Mouse (Mus musculus): ENCODE data around the gene Kif21b.

The Kif21b gene

DNA sequence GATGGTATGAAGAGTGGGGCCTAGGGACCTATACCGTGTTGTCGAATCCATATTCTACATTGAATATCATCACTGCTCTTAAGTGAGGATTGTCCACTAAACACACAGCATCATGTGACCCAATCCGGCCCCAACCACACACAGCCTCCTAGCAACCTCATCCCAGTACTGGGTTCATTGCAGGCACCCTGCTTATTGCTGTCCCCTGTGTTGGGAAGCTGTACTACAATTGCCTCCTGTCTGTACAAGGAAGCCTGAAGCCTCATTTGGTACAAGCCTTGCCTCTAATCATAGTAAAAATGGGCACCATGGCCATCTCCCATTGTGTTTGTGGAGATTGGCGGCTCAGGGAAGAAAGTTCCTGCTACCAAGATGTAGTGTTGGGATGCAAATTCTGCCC is 25.1 kb downstream of the Kif21b start:
- DNase-seq (ENCODE audit: inconsistent age in 2 of 2, low spot score in 1 of 2), result no peak

DNA sequence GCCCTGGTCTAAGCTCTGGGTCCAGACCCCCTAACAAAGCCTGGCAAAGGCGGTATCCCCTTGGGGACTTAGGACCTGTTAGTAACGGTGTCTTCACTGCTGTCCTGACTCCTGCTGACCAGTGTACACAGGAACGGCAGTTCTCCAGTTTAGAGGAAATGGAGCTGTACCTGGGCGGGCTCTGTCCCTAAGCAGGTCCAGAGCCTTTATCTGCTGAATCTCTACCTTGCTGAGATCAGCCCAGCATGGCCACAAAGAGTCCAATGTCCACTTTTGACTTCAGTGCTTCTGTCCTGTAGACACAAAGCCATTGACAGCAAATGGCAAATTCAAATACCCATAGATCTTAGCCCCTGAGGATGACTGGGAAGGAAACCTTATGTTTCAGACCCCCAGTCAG is 25.8 kb downstream of the Kif21b start:
- no peak for DNase-seq (ENCODE audit: inconsistent age in 2 of 2, low spot score in 1 of 2)

GRCm38 (mm10) chr1:136159830-136160229 is 28.6 kb downstream of the Kif21b start:
- no peak for DNase-seq (ENCODE audit: inconsistent age in 2 of 2, low spot score in 1 of 2)

GRCm38 (mm10) chr1:136160297-136160696 is 29.1 kb downstream of the Kif21b start:
- no peak for DNase-seq (ENCODE audit: inconsistent age in 2 of 2, low spot score in 1 of 2)

DNA sequence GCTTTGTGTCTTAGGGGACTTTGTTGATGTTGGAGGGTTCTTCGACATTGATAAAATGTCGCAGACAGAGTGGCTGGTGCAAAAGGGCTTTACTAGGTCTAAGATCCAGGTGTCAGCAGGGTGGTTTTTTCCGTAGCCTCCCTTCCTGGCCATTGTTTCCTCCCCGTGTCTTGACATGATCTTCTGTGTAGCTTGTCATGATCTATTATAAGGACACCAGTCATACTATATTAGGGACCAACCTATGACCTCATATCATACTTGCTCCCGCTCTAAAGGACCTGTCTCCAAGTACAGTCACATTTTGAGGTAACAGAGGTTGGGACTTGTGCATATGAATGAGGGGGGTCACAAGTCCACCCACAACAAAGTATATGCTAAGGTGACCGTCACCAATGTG is 29.7 kb downstream of the Kif21b start:
- no peak for DNase-seq (ENCODE audit: inconsistent age in 2 of 2, low spot score in 1 of 2)

DNA sequence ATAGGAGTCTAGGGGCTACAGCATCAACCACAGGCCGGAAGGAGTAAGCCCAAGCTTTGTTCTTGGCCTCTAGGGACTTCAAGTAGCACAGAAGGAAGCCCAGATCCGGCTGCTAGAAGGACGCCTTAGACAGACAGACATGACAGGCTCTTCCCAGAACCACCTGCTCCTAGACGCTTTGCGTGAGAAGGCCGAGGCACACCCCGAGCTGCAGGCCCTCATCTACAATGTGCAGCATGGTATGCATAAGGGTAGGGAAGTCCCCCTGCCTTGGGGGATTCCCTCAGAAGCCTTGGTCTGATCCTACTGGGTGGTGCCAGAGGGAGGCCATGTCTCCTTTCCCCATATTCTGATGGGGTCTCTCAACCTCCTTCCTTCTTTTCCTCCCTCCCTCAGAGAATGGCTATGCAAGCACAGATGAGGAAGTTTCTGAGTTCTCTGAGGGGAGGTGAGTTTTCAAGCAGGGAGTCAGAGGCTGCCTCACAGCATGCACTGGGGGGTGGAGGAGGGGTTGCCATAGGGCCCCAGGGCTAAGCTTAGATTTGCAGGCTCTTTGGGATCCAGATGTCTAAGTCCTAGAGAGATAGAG is 30.2 kb downstream of the Kif21b start:
- DNase-seq (ENCODE audit: inconsistent age in 2 of 2, low spot score in 1 of 2), result no peak

DNA sequence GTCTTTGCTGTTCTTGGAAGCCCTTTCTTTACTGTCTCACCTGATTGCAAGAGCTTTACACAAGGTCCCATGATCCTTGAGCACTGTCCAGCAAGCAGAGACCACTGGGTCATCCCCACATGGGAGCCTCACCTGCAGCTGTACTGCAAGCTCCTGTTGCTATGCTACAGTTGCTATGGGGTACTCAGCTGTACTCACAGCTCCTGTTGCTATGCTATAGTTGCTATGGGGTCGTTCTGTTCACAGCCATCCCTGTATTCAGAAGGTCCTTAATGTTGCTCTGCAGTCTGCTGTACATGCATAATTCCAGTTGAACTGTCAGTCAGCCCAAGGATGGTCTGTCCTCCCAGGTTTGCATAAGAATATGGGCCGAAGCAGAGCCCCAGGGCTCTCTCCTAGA is 34.2 kb downstream of the Kif21b start:
- DNase-seq (ENCODE audit: inconsistent age in 2 of 2, low spot score in 1 of 2), result no peak

- DNase-seq (ENCODE audit: inconsistent age in 2 of 2, low spot score in 1 of 2), result peak in 1 of 2 experiments; percentile 66
Observed at GRCm38 (mm10) chr1:136167657-136168056, 36.5 kb downstream of the Kif21b start.

DNA sequence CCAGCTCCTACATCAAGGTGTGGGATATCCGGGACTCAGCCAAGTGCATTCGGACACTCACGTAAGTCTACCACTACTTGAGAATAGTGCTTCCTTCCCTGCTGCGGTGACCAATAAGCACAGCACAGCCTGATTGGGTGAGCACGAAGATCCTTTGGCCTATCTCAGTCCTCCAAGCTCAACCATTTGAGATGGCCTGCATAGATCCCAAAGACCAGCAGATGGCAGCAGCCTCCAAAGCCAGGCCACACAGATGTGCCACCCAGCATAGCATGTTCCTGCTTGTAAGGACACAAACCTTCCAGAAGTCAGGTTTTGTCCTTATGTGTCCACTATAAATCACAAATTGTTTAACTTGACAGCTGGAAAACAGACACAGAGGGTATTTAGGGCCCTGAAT is 38.9 kb downstream of the Kif21b start:
- peak; percentile 65 to 88 for DNase-seq (ENCODE audit: inconsistent age in 2 of 2, low spot score in 1 of 2)

DNA sequence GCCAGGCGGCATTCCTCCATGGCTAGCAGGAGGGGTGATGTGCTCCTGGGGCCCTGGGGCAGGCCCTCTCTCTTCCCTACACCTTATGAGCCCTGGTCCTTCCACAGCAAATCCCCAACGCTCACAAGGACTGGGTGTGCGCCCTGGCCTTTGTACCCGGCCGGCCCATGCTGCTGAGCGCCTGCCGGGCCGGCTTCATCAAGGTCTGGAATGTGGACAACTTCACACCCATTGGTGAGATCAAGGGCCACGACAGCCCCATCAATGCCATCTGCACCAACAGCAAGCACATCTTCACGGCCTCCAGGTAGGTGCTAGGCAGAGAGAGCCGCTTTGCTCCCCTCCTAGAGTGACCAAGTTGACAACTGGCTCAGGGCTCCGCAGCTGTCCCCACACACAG is 41.5 kb downstream of the Kif21b start:
- no peak for DNase-seq (ENCODE audit: inconsistent age in 2 of 2, low spot score in 1 of 2)

DNA sequence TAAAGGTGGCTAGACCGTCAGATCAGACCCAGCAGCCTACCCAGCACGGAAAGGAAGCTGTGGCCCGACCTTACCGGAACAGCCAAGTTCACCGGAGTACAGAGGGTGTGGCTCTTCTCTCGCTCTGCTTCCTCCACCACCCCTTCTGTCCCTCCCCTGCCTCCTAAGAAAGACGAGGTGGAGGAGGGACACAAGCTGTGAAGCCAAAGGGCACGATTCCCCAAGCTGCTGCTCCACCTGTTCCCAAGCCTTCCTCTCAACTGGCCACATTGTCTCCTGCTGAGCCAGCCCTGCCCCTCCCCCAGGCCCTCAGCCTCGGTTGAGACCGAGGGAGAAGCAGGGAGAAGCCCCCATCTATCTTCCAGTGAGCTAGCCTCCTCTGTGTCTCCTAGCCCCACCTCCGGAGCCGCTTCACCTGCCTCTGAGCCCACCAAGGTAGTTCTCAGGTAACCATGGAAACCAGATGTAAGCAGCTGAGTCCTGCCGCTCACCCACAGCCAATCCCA is 43.0 kb downstream of the Kif21b start:
- DNase-seq (ENCODE audit: inconsistent age in 2 of 2, low spot score in 1 of 2), result no peak

GRCm38 (mm10) chr1:136175183-136175582 is 44.0 kb downstream of the Kif21b start:
- DNase-seq (ENCODE audit: inconsistent age in 2 of 2, low spot score in 1 of 2), result peak; percentile 29 to 82

GRCm38 (mm10) chr1:136177085-136177484 is 45.9 kb downstream of the Kif21b start:
- no peak for DNase-seq (ENCODE audit: inconsistent age in 2 of 2, low spot score in 1 of 2)

DNA sequence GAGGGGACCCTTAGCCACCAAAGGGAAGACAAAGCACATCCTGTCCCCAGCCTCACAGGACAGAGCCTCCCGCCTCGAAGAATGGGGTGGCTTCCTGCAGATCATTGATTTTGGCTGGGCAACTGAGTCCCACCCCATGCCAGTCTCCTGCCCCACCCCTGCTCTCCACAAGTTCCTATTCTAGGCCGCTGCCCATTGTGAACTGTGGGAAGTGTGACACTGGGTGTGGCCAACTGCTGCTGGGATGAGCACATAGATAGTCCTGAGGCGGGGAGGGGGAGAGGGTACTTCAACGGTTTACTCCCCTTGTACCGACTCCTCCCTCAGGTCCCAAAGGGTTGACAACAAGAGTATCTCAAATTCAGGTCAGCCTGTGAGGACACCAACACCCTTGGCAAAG is 47.6 kb downstream of the Kif21b start:
- no peak for DNase-seq (ENCODE audit: inconsistent age in 2 of 2, low spot score in 1 of 2)

GRCm38 (mm10) chr1:136179511-136180001 is 48.4 kb downstream of the Kif21b start:
- no peak for DNase-seq (ENCODE audit: inconsistent age in 2 of 2, low spot score in 1 of 2)

DNA sequence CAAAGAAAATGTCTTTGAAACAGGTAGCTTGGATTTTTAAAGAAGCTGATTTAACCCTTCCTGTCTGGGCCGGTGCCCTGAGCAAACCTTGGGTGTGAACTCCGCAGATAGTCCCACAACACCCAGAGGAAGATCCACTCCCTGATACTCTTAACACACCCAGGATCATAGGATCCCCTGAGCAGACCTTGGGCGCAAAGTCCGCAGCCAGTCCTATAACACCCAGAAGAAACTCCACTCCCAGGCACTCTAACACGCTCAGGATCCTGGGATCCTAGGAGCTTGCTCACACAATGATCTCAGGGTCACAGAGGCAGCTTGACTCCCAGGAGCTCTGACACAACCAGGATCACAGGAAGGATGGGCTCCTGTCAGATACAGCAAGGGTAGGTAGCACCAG is 58.8 kb downstream of the Kif21b start:
- no peak for DNase-seq (ENCODE audit: inconsistent age in 2 of 2, low spot score in 1 of 2)

DNA sequence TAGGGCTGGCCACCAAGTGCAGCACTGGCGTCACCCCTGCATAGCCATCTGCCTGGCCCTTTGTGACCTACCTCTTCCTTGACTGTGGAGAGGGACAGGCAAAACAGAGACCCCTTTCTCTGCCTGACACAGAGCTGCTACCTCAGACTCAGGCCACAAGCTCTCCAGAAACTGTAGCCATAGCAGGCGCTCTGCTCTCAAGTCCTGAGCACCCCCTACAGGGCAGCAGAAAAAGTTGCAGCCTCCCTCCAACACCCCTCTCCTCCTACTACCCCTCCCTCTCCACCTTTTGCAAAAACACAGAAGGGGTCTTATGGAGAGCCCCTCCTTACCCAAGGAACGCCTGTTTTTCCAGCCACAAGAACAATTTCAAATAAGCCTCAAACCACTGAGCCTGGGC is 81.6 kb downstream of the Kif21b start, which contains the start of gene Mroh3:
Gene Mroh3, minus strand, starts transcription at position 26 of the 400 bp plus-strand sequence.
- DNase-seq (ENCODE audit: inconsistent age in 2 of 2, low spot score in 1 of 2), result peak in 1 of 2 experiments; percentile 35

DNA sequence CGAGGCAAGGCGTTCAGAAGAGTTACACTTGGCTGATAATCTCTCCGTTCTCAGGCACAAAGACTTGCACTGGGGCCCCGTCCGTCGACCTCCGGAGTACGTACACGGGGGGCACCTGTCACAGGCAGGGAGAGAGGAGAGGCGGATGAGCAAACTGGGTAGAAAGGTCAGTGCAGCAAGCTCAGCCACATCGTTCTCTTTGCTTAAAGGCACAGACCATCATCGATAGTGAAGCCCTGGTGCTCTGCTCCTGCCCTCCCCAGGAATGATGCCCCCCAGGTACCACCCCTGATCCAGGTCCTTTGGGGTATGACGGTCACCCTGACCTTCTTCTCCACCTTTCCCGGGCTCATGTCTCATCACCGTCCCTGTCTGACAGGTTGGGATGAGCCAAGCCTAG is 83.1 kb downstream of the Kif21b start:
- DNase-seq (ENCODE audit: inconsistent age in 2 of 2, low spot score in 1 of 2), result no peak

- DNase-seq (ENCODE audit: inconsistent age in 2 of 2, low spot score in 1 of 2), result no peak
Observed at GRCm38 (mm10) chr1:136220037-136220871, 89.1 kb downstream of the Kif21b start.

DNA sequence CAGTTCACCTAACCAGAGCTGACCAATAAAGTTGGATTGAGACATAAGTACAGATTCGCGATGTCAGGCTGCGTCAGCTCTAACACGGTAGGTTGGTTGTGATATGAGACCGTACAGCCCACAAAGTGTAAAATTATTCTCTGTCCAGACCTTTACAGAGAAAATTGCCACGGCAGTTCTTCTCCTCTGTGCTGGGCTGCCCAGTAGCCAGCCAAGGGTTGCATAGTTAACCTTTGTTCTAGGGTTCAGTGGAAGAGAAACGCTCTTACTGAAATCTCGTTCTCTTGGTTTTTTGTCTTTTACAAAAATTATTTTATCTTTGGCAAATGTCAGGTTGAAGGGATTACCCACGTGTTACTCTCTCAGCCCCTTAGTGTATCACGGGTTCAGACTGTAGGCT is 91.2 kb downstream of the Kif21b start:
- no peak for DNase-seq (ENCODE audit: inconsistent age in 2 of 2, low spot score in 1 of 2)

- DNase-seq (ENCODE audit: inconsistent age in 2 of 2, low spot score in 1 of 2), result no peak
Observed at GRCm38 (mm10) chr1:136223758-136224342, 92.7 kb downstream of the Kif21b start.

GRCm38 (mm10) chr1:136225846-136226245 is 94.7 kb downstream of the Kif21b start:
- DNase-seq (ENCODE audit: inconsistent age in 2 of 2, low spot score in 1 of 2), result no peak
